Mouse (Mus musculus) hindbrain, embryonic 13.5 days (tissue): ENCODE measurements around the gene Kalrn. TPM values are rescaled to one million over a fixed set of nuclear protein-coding genes. Genes with fewer than 3 reads are reported as not detected.

Experiments used
- ATAC-seq: fragments of 200-750 bp; cut with Nextera tagmentation; 2 replicates; pipeline ENCODE4 v1.8.0; 2017; ENCODE audit warnings: moderate TSS enrichment; ENCODE audit not compliant: low FRiP score
- H3K27ac ChIP-seq: fragments of 300-500 bp; sonication (generic); 2 replicates; pipeline ENCODE4 v1.5.1; 2015; ENCODE audit warnings: inconsistent platforms, mild to moderate bottlenecking, moderate library complexity
- H3K27me3 ChIP-seq: fragments of 300-500 bp; sonication (generic); 2 replicates; pipeline ENCODE4 v1.6.1; 2015; ENCODE audit warnings: mild to moderate bottlenecking, inconsistent platforms
- H3K36me3 ChIP-seq: fragments of 300-500 bp; sonication (generic); 2 replicates; pipeline ENCODE4 v1.6.1; 2015; ENCODE audit warnings: mild to moderate bottlenecking, inconsistent platforms
- H3K4me1 ChIP-seq: fragments of 300-500 bp; sonication (generic); replicated peaks from 2 replicates; pipeline ENCODE4 v1.6.1; 2015; ENCODE audit warnings: inconsistent platforms
- H3K4me2 ChIP-seq: fragments of 300-500 bp; sonication (generic); 2 replicates; pipeline ENCODE4 v1.6.1; 2015; ENCODE audit warnings: inconsistent platforms, mild to moderate bottlenecking, moderate library complexity
- H3K4me3 ChIP-seq: fragments of 300-500 bp; sonication (generic); 2 replicates; pipeline ENCODE4 v1.5.1; 2015; ENCODE audit warnings: mild to moderate bottlenecking, inconsistent platforms
- H3K9ac ChIP-seq: fragments of 300-500 bp; sonication (generic); 2 replicates; pipeline ENCODE4 v1.6.1; 2015; ENCODE audit warnings: mild to moderate bottlenecking, inconsistent platforms
- H3K9me3 ChIP-seq: fragments of 300-500 bp; sonication (generic); 2 replicates; pipeline ENCODE4 v1.6.1; 2016; ENCODE audit warnings: inconsistent platforms
- WGBS: fragments of 180-500 bp; shearing (Covaris S2); methylation state at CpG from one replicate; pipeline ENCODE4 v1.1.7; 2015; 5-methylcytosine and 5-hydroxymethylcytosine counted together
- polyA plus RNA-seq: library from polyadenylated mRNA; unstranded; fragments of >200 nt; fragmentation: Nextera tagmentation; extraction: Ambion mirVana; gene quantifications from 2 replicates; pipeline ENCODE4 v1.2.1, GENCODE M21; 2015

Gene Kalrn
- polyA plus RNA-seq, 1 experiment from 2014 or later: 31.5 TPM

- ATAC-seq: no peak
- H3K4me1 ChIP-seq: peaks cover 49% of the 10 kb centered on the region
- 56% methylated on average over 3 of the region's 3 CpGs for WGBS
- H3K27ac ChIP-seq: no peak overlapping the region
- no peaks in the 10 kb centered on the region for H3K9me3 ChIP-seq
- H3K27me3 ChIP-seq: no peaks in the 10 kb centered on the region
- no peak overlapping the region for H3K4me2 ChIP-seq
- no peak overlapping the region for H3K4me3 ChIP-seq
- 0 out of 2 replicates have a peak overlapping the region, but pooled peaks have one; percentile 29 for H3K9ac ChIP-seq
- H3K36me3 ChIP-seq: no peaks in the 10 kb centered on the region
Observed at GRCm38 (mm10) chr16:34489805-34490325, 83.5 kb downstream of the Kalrn start.

- Histone ChIP-seq H3K4me2 (no peak overlapping the region), H3K4me3 (no peak overlapping the region), H3K9ac (no peak overlapping the region), H3K27me3 (no peaks in the 10 kb centered on the region), H3K36me3 (no peaks in the 10 kb centered on the region), H3K27ac (no peak overlapping the region), H3K4me1 (peaks cover 48% of the 10 kb centered on the region), H3K9me3 (no peaks in the 10 kb centered on the region)
- 87% methylated on average over 5 of the region's 5 CpGs for WGBS
- ATAC-seq: no peak
Observed at GRCm38 (mm10) chr16:34487823-34488222, 85.5 kb downstream of the Kalrn start.

- Histone ChIP-seq H3K27me3 (no peaks in the 10 kb centered on the region), H3K4me2 (no peak overlapping the region), H3K36me3 (no peaks in the 10 kb centered on the region), H3K9me3 (no peaks in the 10 kb centered on the region), H3K9ac (no peak overlapping the region), H3K4me1 (peaks cover 49% of the 10 kb centered on the region), H3K27ac (no peak overlapping the region), H3K4me3 (no peak overlapping the region)
- ATAC-seq: no peak
- WGBS: 94% methylated on average over 7 of the region's 7 CpGs
Observed at GRCm38 (mm10) chr16:34487268-34487667, 86.1 kb downstream of the Kalrn start.

GRCm38 (mm10) chr16:34485483-34485882 is 87.8 kb downstream of the Kalrn start:
- no peaks in the 10 kb centered on the region for H3K9me3 ChIP-seq
- no peaks in the 10 kb centered on the region for H3K27me3 ChIP-seq
- 67% methylated on average over 6 of the region's 6 CpGs for WGBS
- H3K36me3 ChIP-seq: no peaks in the 10 kb centered on the region
- peak overlapping the region; percentile 46; the same call in 1 of the 2 replicates for H3K27ac ChIP-seq
- H3K4me3 ChIP-seq: no peak overlapping the region
- H3K4me2 ChIP-seq: no peak overlapping the region
- H3K9ac ChIP-seq: no peak overlapping the region
- no peak for ATAC-seq
- H3K4me1 ChIP-seq: peaks cover 40% of the 10 kb centered on the region

- H3K4me2 ChIP-seq: no peak overlapping the region
- WGBS: 70% methylated on average over 3 of the region's 3 CpGs
- no peak for ATAC-seq
- H3K9me3 ChIP-seq: no peaks in the 10 kb centered on the region
- no peaks in the 10 kb centered on the region for H3K36me3 ChIP-seq
- peaks cover 36% of the 10 kb centered on the region for H3K4me1 ChIP-seq
- H3K9ac ChIP-seq: no peak overlapping the region
- H3K4me3 ChIP-seq: no peak overlapping the region
- H3K27ac ChIP-seq: peak overlapping the region; percentile 46; the same call in 1 of the 2 replicates
- H3K27me3 ChIP-seq: no peaks in the 10 kb centered on the region
Observed at GRCm38 (mm10) chr16:34484921-34485320, 88.4 kb downstream of the Kalrn start.

- Histone ChIP-seq H3K27me3 (no peaks in the 10 kb centered on the region), H3K4me1 (peaks cover 36% of the 10 kb centered on the region), H3K36me3 (no peaks in the 10 kb centered on the region), H3K9ac (no peak overlapping the region), H3K27ac (no peak overlapping the region), H3K4me3 (no peak overlapping the region), H3K4me2 (no peak overlapping the region), H3K9me3 (no peaks in the 10 kb centered on the region)
- ATAC-seq: no peak
- 82% methylated on average over 1 of the region's 1 CpGs for WGBS
Observed at GRCm38 (mm10) chr16:34484213-34484612, 89.1 kb downstream of the Kalrn start.

- no peaks in the 10 kb centered on the region for H3K36me3 ChIP-seq
- H3K4me3 ChIP-seq: no peak overlapping the region
- no peaks in the 10 kb centered on the region for H3K27me3 ChIP-seq
- H3K9ac ChIP-seq: no peak overlapping the region
- H3K27ac ChIP-seq: no peak overlapping the region
- H3K4me1 ChIP-seq: peaks cover 36% of the 10 kb centered on the region
- H3K4me2 ChIP-seq: no peak overlapping the region
- ATAC-seq: no peak
- WGBS: 32% methylated on average over 6 of the region's 6 CpGs
- H3K9me3 ChIP-seq: no peaks in the 10 kb centered on the region
Observed at GRCm38 (mm10) chr16:34483716-34484115, 89.6 kb downstream of the Kalrn start.

GRCm38 (mm10) chr16:34474741-34475140 is 98.6 kb downstream of the Kalrn start:
- no peak for ATAC-seq
- Histone ChIP-seq H3K36me3 (no peaks in the 10 kb centered on the region), H3K4me2 (no peak overlapping the region), H3K9ac (no peak overlapping the region), H3K27me3 (no peaks in the 10 kb centered on the region), H3K27ac (no peak overlapping the region), H3K4me1 (peaks cover 57% of the 10 kb centered on the region), H3K9me3 (no peaks in the 10 kb centered on the region), H3K4me3 (no peak overlapping the region)
- WGBS: 70% methylated on average over 4 of the region's 4 CpGs

GRCm38 (mm10) chr16:34473891-34474290 is 99.4 kb downstream of the Kalrn start:
- Histone ChIP-seq H3K27me3 (no peaks in the 10 kb centered on the region), H3K4me3 (no peak overlapping the region), H3K4me2 (no peak overlapping the region), H3K4me1 (peaks cover 65% of the 10 kb centered on the region), H3K9me3 (no peaks in the 10 kb centered on the region), H3K27ac (peak overlapping the region; percentile 35; the same call in 1 of the 2 replicates), H3K9ac (no peak overlapping the region), H3K36me3 (no peaks in the 10 kb centered on the region)
- no peak for ATAC-seq
- 51% methylated on average over 4 of the region's 4 CpGs for WGBS

- WGBS: 82% methylated on average over 4 of the region's 4 CpGs
Observed at GRCm38 (mm10) chr16:34471441-34471840, 101.9 kb downstream of the Kalrn start.

GRCm38 (mm10) chr16:34470343-34470742 is 103.0 kb downstream of the Kalrn start:
- Histone ChIP-seq H3K4me1 (peaks cover 91% of the 10 kb centered on the region), H3K27ac (0 out of 2 replicates have a peak overlapping the region, but pooled peaks have one; percentile 49), H3K27me3 (no peaks in the 10 kb centered on the region), H3K9ac (no peak overlapping the region), H3K4me3 (no peak overlapping the region), H3K9me3 (no peaks in the 10 kb centered on the region), H3K4me2 (no peak overlapping the region), H3K36me3 (no peaks in the 10 kb centered on the region)
- WGBS: 75% methylated on average over 5 of the region's 5 CpGs
- ATAC-seq: peak; percentile 14; the same call in 1 of the 2 replicates

More at GRCm38 (mm10) chr16:34471441-34471840, 101.9 kb downstream of the Kalrn start:
- H3K9me3 ChIP-seq: no peaks in the 10 kb centered on the region
- H3K9ac ChIP-seq: no peak overlapping the region
- H3K4me1 ChIP-seq: peaks cover 89% of the 10 kb centered on the region
- no peaks in the 10 kb centered on the region for H3K27me3 ChIP-seq
- no peaks in the 10 kb centered on the region for H3K36me3 ChIP-seq
- H3K27ac ChIP-seq: no peak overlapping the region
- no peak overlapping the region for H3K4me3 ChIP-seq
- H3K4me2 ChIP-seq: no peak overlapping the region
- ATAC-seq: no peak

GRCm38 (mm10) chr16:34469277-34469868 is 104.0 kb downstream of the Kalrn start:
- 27% methylated on average over 8 of the region's 8 CpGs for whole genome bisulfite sequencing
- Histone ChIP-seq H3K9me3 (no peaks in the 10 kb centered on the region), H3K4me2 (0 out of 2 replicates have a peak overlapping the region, but pooled peaks have one; percentile 26), H3K27me3 (no peaks in the 10 kb centered on the region), H3K36me3 (no peaks in the 10 kb centered on the region), H3K27ac (peak overlapping the region; percentile 49), H3K4me1 (peaks cover 85% of the 10 kb centered on the region), H3K4me3 (no peak overlapping the region), H3K9ac (0 out of 2 replicates have a peak overlapping the region, but pooled peaks have one; percentile 36)
- ATAC-seq: peak; percentile 74

GRCm38 (mm10) chr16:34466649-34467048 is 106.7 kb downstream of the Kalrn start:
- H3K4me3 ChIP-seq: no peak overlapping the region
- no peak overlapping the region for H3K9ac ChIP-seq
- ATAC-seq: no peak
- no peaks in the 10 kb centered on the region for H3K9me3 ChIP-seq
- H3K27ac ChIP-seq: no peak overlapping the region
- H3K4me1 ChIP-seq: peaks cover 69% of the 10 kb centered on the region
- H3K36me3 ChIP-seq: no peaks in the 10 kb centered on the region
- no peak overlapping the region for H3K4me2 ChIP-seq
- 56% methylated on average over 4 of the region's 4 CpGs for WGBS
- H3K27me3 ChIP-seq: no peaks in the 10 kb centered on the region
